Mouse (Mus musculus): ENCODE data around the gene Nlgn2. TPM values are rescaled to one million over a fixed set of nuclear protein-coding genes. Genes with fewer than 3 reads are reported as not detected.

The Nlgn2 gene
- total and polyA plus RNA-seq, 2 experiments from 2014 or later: 20.8 to 126 TPM

- Histone ChIP-seq H3K9me3 (ENCODE audit: low read length) (no peaks in the 10 kb centered on the region), H3K9ac (replicated peaks; ENCODE audit: low read length) (peak overlapping the region; percentile 71), H3K4me3 (ENCODE audit: low read length) (peak overlapping the region; percentile 60), H3K27me3 (ENCODE audit: insufficient read depth, low read length) (0 out of 2 replicates have a peak, but pooled peaks cover 3% of the 10 kb centered on the region), H3K4me1 (ENCODE audit: insufficient read depth, low read length) (peaks cover 29% of the 10 kb centered on the region), H3K36me3 (ENCODE audit: insufficient read depth, low read length) (no peaks in the 10 kb centered on the region), H3K4me2 (ENCODE audit: low read depth, low read length) (peak overlapping the region; percentile 95), H3K27ac (peak overlapping the region; percentile 92)
- WGBS: 11% methylated on average over 12 of the region's 12 CpGs
- ATAC-seq (no peak), DNase-seq (ENCODE audit: low spot score) (peak; percentile 53)
- no peak for TF ChIP-seq CTCF (IDR thresholded peaks at IDR 0.05; ENCODE audit: low read depth)
Measured at GRCm38 (mm10) chr11:69799394-69800137, 38.0 kb downstream of the Nlgn2 start.

DNA sequence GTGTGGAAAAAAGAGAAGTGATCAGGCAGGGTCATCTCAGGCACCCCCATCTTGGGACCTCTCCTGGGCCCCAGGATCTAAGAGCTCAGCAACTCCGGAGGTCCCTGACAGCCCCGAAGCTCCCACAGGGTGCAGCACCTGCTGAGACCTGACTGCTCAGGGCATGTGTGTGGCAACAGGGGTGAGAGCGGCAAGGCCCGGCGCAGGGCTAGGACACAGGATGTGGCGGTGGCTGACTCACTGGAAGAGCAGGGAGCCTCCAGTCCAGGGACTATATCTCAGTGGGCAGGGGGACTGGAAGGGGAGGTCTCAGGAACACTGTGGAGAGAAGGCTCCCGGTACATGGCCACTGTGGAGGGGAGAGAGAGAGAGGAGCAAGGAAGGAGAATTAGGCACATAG is 39.7 kb downstream of the Nlgn2 start:
- H3K36me3 ChIP-seq (ENCODE audit: insufficient read depth, low read length): no peaks in the 10 kb centered on the region
- 80% methylated on average over 7 of the region's 7 CpGs for WGBS
- ATAC-seq (no peak), DNase-seq (ENCODE audit: low spot score) (no peak)
- no peak overlapping the region for H3K4me3 ChIP-seq (ENCODE audit: low read length)
- H3K4me2 ChIP-seq (ENCODE audit: low read depth, low read length): no peak overlapping the region
- H3K9ac ChIP-seq (replicated peaks; ENCODE audit: low read length): no peak overlapping the region
- H3K27me3 ChIP-seq (ENCODE audit: insufficient read depth, low read length): no peaks in the 10 kb centered on the region
- H3K4me1 ChIP-seq (ENCODE audit: insufficient read depth, low read length): peaks cover 19% of the 10 kb centered on the region
- TF ChIP-seq CTCF (IDR thresholded peaks at IDR 0.05; ENCODE audit: low read depth): no peak
- no peaks in the 10 kb centered on the region for H3K9me3 ChIP-seq (ENCODE audit: low read length)
- no peak overlapping the region for H3K27ac ChIP-seq

DNA sequence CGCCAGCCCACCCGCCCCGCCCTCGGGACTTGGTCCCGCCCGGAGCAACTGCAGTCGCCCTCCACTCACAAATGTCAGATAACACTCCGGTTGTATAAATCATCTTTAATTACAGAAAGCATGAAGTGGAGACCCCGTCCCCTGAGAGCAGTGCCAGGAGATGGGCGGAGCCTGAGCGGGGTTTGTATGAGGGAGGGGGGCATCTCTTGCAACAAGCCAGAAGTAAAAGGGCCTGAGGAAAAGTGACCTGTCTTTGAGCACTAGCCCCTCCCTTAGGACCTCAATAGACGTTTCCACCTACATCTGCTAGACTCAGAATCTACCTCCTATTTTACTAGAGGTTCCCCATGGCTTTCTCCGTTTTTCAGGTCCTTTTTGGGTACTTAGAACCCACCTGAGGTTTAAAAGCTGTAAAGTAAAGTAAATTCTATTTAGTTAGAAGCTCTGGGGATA is 41.6 kb downstream of the Nlgn2 start:
- H3K4me1 ChIP-seq (ENCODE audit: insufficient read depth, low read length): peaks cover 15% of the 10 kb centered on the region
- WGBS: 3% methylated on average over 13 of the region's 13 CpGs
- peak overlapping the region; percentile 25; the same call in 1 of the 2 replicates for H3K9ac ChIP-seq (replicated peaks; ENCODE audit: low read length)
- no peaks in the 10 kb centered on the region for H3K9me3 ChIP-seq (ENCODE audit: low read length)
- H3K27me3 ChIP-seq (ENCODE audit: insufficient read depth, low read length): no peaks in the 10 kb centered on the region
- DNase-seq (ENCODE audit: low spot score) (no peak), ATAC-seq (no peak)
- no peaks in the 10 kb centered on the region for H3K36me3 ChIP-seq (ENCODE audit: insufficient read depth, low read length)
- TF ChIP-seq CTCF (IDR thresholded peaks at IDR 0.05; ENCODE audit: low read depth): no peak
- H3K27ac ChIP-seq: no peak overlapping the region
- peak overlapping the region; percentile 39 for H3K4me3 ChIP-seq (ENCODE audit: low read length)
- H3K4me2 ChIP-seq (ENCODE audit: low read depth, low read length): peak overlapping the region; percentile 64

DNA sequence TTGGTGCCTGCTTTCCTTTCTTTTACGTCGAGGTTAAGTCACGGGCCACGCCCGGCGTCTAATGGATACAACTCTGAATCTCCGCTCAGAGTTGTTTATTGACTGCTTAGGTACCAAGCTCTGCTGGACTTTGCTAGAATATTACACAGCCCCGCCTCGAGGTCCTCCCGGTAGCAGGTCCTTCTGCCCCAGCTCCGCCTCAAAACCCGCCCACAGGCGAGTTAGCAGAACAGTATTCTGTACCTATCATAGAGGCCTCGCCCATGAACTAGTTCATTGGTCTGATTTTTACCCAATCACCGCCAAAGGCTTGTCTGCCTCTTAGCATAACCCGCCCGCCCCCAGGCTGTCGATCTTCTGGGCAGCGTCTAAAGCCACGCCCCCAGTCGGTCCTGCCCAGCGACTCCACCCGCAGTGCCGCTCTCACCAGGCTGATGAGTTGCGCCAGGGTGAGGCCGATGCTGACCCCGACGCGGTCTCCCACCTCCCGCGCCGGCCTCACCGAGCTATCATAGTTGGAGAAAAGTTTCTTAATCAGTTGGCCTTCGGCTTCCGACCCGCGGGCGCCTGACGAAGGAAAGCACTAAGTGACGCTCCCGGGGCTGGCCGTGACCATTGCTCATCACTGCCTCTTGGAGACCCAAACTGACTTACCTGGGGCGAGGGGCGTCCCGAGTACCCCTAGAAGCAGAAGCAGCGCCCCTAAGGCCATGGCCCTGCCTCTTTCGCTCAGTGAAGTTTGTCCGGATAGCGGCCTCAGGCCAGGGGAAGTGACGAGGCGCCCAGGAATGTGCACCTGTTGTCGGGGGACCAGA is 42.2 kb downstream of the Nlgn2 start, which contains the start of gene Chrnb1:
TSS of gene Chrnb1 (minus strand) at position 776 of the 815 bp plus-strand sequence.
- DNase-seq (ENCODE audit: low spot score): peak; percentile 95
- no peak within 1 kb of the TSS for H3K27ac ChIP-seq
- H3K4me2 ChIP-seq (ENCODE audit: low read depth, low read length): peak within 1 kb of the TSS; percentile 64
- no peak for TF ChIP-seq CTCF (IDR thresholded peaks at IDR 0.05; ENCODE audit: low read depth)
- H3K9me3 ChIP-seq (ENCODE audit: low read length): no peaks in the 10 kb centered on the region
- ATAC-seq: peak; percentile 92
- 2% methylated on average over 52 of the region's 52 CpGs for WGBS
- H3K36me3 ChIP-seq (ENCODE audit: insufficient read depth, low read length): no peaks in the 10 kb centered on the region
- peak within 1 kb of the TSS; percentile 25; the same call in 1 of the 2 replicates for H3K9ac ChIP-seq (replicated peaks; ENCODE audit: low read length)
- H3K4me1 ChIP-seq (ENCODE audit: insufficient read depth, low read length): peaks cover 14% of the 10 kb centered on the region
- no peaks in the 10 kb centered on the region for H3K27me3 ChIP-seq (ENCODE audit: insufficient read depth, low read length)
- peak within 1 kb of the TSS; percentile 39 for H3K4me3 ChIP-seq (ENCODE audit: low read length)

- H3K4me2 ChIP-seq (ENCODE audit: low read depth, low read length): no peak overlapping the region
- ATAC-seq: no peak
- H3K4me1 ChIP-seq (ENCODE audit: insufficient read depth, low read length): no peaks in the 10 kb centered on the region
- H3K36me3 ChIP-seq (ENCODE audit: insufficient read depth, low read length): no peaks in the 10 kb centered on the region
- TF ChIP-seq CTCF (IDR thresholded peaks at IDR 0.05; ENCODE audit: low read depth): no peak
- no peak overlapping the region for H3K9ac ChIP-seq (replicated peaks; ENCODE audit: low read length)
- no peak overlapping the region for H3K27ac ChIP-seq
- H3K4me3 ChIP-seq (ENCODE audit: low read length): no peak overlapping the region
- no peaks in the 10 kb centered on the region for H3K27me3 ChIP-seq (ENCODE audit: insufficient read depth, low read length)
- DNase-seq (ENCODE audit: low spot score): no peak
- H3K9me3 ChIP-seq (ENCODE audit: low read length): no peaks in the 10 kb centered on the region
- 68% methylated on average over 5 of the region's 5 CpGs for WGBS
Measured at GRCm38 (mm10) chr11:69793429-69793828, 44.2 kb downstream of the Nlgn2 start.

GRCm38 (mm10) chr11:69791420-69791819 is 46.2 kb downstream of the Nlgn2 start:
- H3K9ac ChIP-seq (replicated peaks; ENCODE audit: low read length): no peak overlapping the region
- H3K4me1 ChIP-seq (ENCODE audit: insufficient read depth, low read length): no peaks in the 10 kb centered on the region
- TF ChIP-seq CTCF (IDR thresholded peaks at IDR 0.05; ENCODE audit: low read depth): no peak
- DNase-seq (ENCODE audit: low spot score) (no peak), ATAC-seq (no peak)
- H3K27me3 ChIP-seq (ENCODE audit: insufficient read depth, low read length): no peaks in the 10 kb centered on the region
- no peaks in the 10 kb centered on the region for H3K36me3 ChIP-seq (ENCODE audit: insufficient read depth, low read length)
- H3K4me2 ChIP-seq (ENCODE audit: low read depth, low read length): no peak overlapping the region
- H3K27ac ChIP-seq: no peak overlapping the region
- 62% methylated on average over 5 of the region's 5 CpGs for WGBS
- H3K9me3 ChIP-seq (ENCODE audit: low read length): no peaks in the 10 kb centered on the region
- no peak overlapping the region for H3K4me3 ChIP-seq (ENCODE audit: low read length)
